ENCODE assay signal across 14 mouse cellular contexts in the genomic region with DNA sequence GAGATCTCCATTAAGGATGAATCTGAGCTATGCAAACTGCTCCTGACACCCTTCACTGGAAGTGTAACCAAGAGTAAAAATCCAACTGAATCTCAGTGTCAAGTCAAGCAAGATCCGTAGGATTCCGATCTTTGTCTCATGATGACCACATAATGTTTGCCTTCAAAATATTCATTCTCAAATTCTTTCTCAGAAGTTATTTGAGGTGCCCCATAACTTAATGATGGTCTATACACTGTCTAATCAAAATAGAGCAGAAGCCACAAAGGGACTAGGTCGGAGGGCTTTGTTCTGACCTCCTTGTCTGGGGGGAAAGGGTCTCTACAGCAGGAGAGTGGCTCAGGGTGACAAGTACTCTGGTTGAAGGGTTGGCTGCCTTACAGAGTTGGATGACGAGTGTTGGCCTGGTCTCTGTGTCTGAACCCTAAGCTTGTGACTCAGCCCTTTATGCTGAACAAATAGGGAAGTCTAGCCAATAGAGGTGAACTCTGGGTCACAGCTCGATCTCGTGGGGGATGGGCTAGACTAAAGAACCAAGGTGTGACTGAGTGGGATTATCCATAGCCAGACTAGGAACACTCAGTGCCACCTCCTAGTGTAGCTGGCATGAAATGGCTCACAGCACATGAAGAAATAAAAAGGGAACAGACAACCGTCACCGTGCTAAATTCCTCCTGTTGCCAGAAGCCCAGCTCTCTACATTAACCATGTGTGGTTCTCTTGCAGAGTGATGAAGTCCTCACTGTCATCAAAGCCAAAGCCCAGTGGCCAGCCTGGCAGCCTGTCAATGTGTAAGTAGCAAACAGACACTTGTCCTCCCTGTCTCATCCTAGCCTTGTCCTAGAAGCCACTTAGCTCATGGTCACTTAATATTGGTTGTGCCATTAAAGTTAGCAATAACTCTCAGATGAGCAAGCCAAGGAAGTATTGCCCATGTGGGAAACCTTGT.
A peak's percentile ranks its signal among the peaks of the same experiment; 100 is the strongest.
DNase-seq lines count a peak whose midpoint lies in the region; TF ChIP-seq lines count a peak whose summit lies in the region.
"Had no signal": no experiment of that assay in that cellular context is flagged by ENCODE, and none has a peak within 500 bp of the region (broad histone marks: within the 10 kb centered on the region; RNA-seq: fewer than 3 reads in every experiment).

No protein-coding gene starts in this region.

- no peak for TF ChIP-seq CTCF in left cerebral cortex, adult 2 months (IDR thresholded peaks at IDR 0.05)

- no peak overlapping the region for H3K4me3 ChIP-seq in left cerebral cortex, adult 2 months
- H3K4me3 ChIP-seq: heart, adult 2 months; limb, embryonic 13.5 days had no signal

- DNase-seq in adrenal gland, adult 2 months, result peak; percentile 35
- DNase-seq in adrenal gland, postnatal 10 days, result no peak
- DNase-seq in urinary bladder, postnatal 25 days (ENCODE audit: low spot score), result peak; percentile 19
- DNase-seq in urinary bladder, postnatal 4 days (ENCODE audit: low spot score in 2 of 2), result no peak
- peak; percentile 72 for DNase-seq in lung, postnatal 36 days
- no peak for DNase-seq in left cerebral cortex, adult 2 months (ENCODE audit: extremely low spot score in 1 of 2, low spot score in 2 of 2)
- no peak for DNase-seq in frontal cortex, adult 2 months (ENCODE audit: extremely low spot score in 1 of 2, low spot score in 1 of 2)
- no peak for DNase-seq in layer of hippocampus, postnatal 10 days (ENCODE audit: low spot score in 2 of 2)
- DNase-seq: cerebellum, adult 9-10 months; layer of hippocampus, adult 9-11 months; retina, postnatal 1 day; thymus, postnatal 14 days had no signal

- no peak overlapping the region for H3K27ac ChIP-seq in left cerebral cortex, adult 2 months
- H3K27ac ChIP-seq: heart, adult 2 months; limb, embryonic 13.5 days had no signal

- intact Hi-C loops in left cerebral cortex, adult 2 months (cut with DNase I), result no loop called here

Comparison
In these comparisons a context has a peak if more than half of its experiments do, and no peak if none do; other contexts are left out.
1. DNase-seq: peak in adrenal gland, adult 2 months (single experiment), urinary bladder, postnatal 25 days (single experiment) and lung, postnatal 36 days (single experiment); none in adrenal gland, postnatal 10 days (single experiment), urinary bladder, postnatal 4 days (0 of 2), left cerebral cortex, adult 2 months (0 of 2), frontal cortex, adult 2 months (0 of 2) and layer of hippocampus, postnatal 10 days (0 of 2).